Mouse (Mus musculus): ENCODE data around the gene Nsmf.

The Nsmf gene

GRCm38 (mm10) chr2:25054221-25055067 is at the start of gene Nsmf:
Nsmf (plus strand) TSS chr2:25054355.
- in situ Hi-C loops (cut with MboI; ENCODE audit: low sequenced_read_pairs) = no loop called here

GRCm38 (mm10) chr2:25006767-25007166 is 47.4 kb upstream of the Nsmf start:
- in situ Hi-C loops (cut with MboI; ENCODE audit: low sequenced_read_pairs) = no loop called here

- in situ Hi-C loops (cut with MboI; ENCODE audit: low sequenced_read_pairs) = no loop called here
Observed at GRCm38 (mm10) chr2:25008250-25008649, 45.9 kb upstream of the Nsmf start.

GRCm38 (mm10) chr2:25022678-25023077 is 31.5 kb upstream of the Nsmf start:
- in situ Hi-C loops (cut with MboI; ENCODE audit: low sequenced_read_pairs) = no loop called here

- in situ Hi-C loops (cut with MboI; ENCODE audit: low sequenced_read_pairs) = no loop called here
Observed at GRCm38 (mm10) chr2:25025109-25025508, 29.0 kb upstream of the Nsmf start.

GRCm38 (mm10) chr2:25034994-25035393 is 19.2 kb upstream of the Nsmf start:
- in situ Hi-C loops (cut with MboI; ENCODE audit: low sequenced_read_pairs) = no loop called here

GRCm38 (mm10) chr2:25040089-25040488 is 14.1 kb upstream of the Nsmf start:
- in situ Hi-C loops (cut with MboI; ENCODE audit: low sequenced_read_pairs) = no loop called here

- in situ Hi-C loops (cut with MboI; ENCODE audit: low sequenced_read_pairs) = no loop called here
Observed at GRCm38 (mm10) chr2:25050921-25051320, 3.2 kb upstream of the Nsmf start.

GRCm38 (mm10) chr2:25051450-25051849 is 2.7 kb upstream of the Nsmf start:
- in situ Hi-C loops (cut with MboI; ENCODE audit: low sequenced_read_pairs) = no loop called here

- in situ Hi-C loops (cut with MboI; ENCODE audit: low sequenced_read_pairs) = no loop called here
Observed at GRCm38 (mm10) chr2:25053101-25053500, 1.1 kb upstream of the Nsmf start.

- in situ Hi-C loops (cut with MboI; ENCODE audit: low sequenced_read_pairs) = no loop called here
Observed at GRCm38 (mm10) chr2:25055068-25055405, 882 bp downstream of the Nsmf start.

- in situ Hi-C loops (cut with MboI; ENCODE audit: low sequenced_read_pairs) = no loop called here
Observed at GRCm38 (mm10) chr2:25055409-25056155, 1.4 kb downstream of the Nsmf start.

GRCm38 (mm10) chr2:25058926-25059325 is 4.8 kb downstream of the Nsmf start:
- in situ Hi-C loops (cut with MboI; ENCODE audit: low sequenced_read_pairs) = no loop called here

- in situ Hi-C loops (cut with MboI; ENCODE audit: low sequenced_read_pairs) = no loop called here
Observed at GRCm38 (mm10) chr2:25063523-25063922, 9.4 kb downstream of the Nsmf start.

- in situ Hi-C loops (cut with MboI; ENCODE audit: low sequenced_read_pairs) = no loop called here
Observed at GRCm38 (mm10) chr2:25064285-25064684, 10.1 kb downstream of the Nsmf start.

- in situ Hi-C loops (cut with MboI; ENCODE audit: low sequenced_read_pairs) = no loop called here
Observed at GRCm38 (mm10) chr2:25065537-25065936, 11.4 kb downstream of the Nsmf start.

- in situ Hi-C loops (cut with MboI; ENCODE audit: low sequenced_read_pairs) = no loop called here
Observed at GRCm38 (mm10) chr2:25066552-25066951, 12.4 kb downstream of the Nsmf start.

- in situ Hi-C loops (cut with MboI; ENCODE audit: low sequenced_read_pairs) = no loop called here
Observed at GRCm38 (mm10) chr2:25069537-25069936, 15.4 kb downstream of the Nsmf start.

GRCm38 (mm10) chr2:25072398-25072797 is 18.2 kb downstream of the Nsmf start:
- in situ Hi-C loops (cut with MboI; ENCODE audit: low sequenced_read_pairs) = no loop called here

- in situ Hi-C loops (cut with MboI; ENCODE audit: low sequenced_read_pairs) = no loop called here
Observed at GRCm38 (mm10) chr2:25075506-25075905, 21.4 kb downstream of the Nsmf start.

GRCm38 (mm10) chr2:25078967-25079366 is 24.8 kb downstream of the Nsmf start:
- in situ Hi-C loops (cut with MboI; ENCODE audit: low sequenced_read_pairs) = no loop called here

GRCm38 (mm10) chr2:25080076-25080475 is 25.9 kb downstream of the Nsmf start, which contains the start of gene Entpd8:
Entpd8 (plus strand) TSS chr2:25080304.
- in situ Hi-C loops (cut with MboI; ENCODE audit: low sequenced_read_pairs) = no loop called here

Measured in CH12F3 (cell line).